Mouse (Mus musculus): ENCODE data around the gene 4933430I17Rik. TPM values are rescaled to one million over a fixed set of nuclear protein-coding genes. Genes with fewer than 3 reads are reported as not detected.

Gene 4933430I17Rik
- polyA plus RNA-seq, 1 experiment from 2014 or later: 1.5 TPM

DNA sequence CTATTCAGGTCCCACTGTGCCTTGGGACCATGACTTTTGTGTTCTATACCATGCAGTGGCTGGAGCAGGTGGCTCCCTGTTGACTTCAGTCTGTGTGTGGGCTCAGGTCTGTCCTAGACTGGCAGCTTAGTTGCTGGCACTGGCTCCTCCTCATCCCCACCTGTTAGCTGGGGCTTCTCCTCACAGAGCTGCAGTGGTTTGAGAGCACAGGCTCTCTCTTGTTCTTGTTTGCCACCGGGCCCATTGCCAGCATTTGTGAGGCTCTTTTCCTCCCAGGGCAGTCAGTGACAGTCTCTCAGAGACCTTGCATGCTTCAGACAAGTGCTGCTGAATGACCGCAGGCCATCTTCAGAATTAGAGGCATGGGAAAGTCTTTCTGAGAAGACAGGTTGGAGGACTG lies 32.5 kb upstream of the 4933430I17Rik start:
- H3K4me3 ChIP-seq: no peak overlapping the region
- H3K4me1 ChIP-seq: 0 out of 2 replicates have a peak, but pooled peaks cover 6% of the 10 kb centered on the region
- no peak overlapping the region for H3K27ac ChIP-seq (replicated peaks)
- no peak for DNase-seq (ENCODE audit: low spot score)
- WGBS: 84% methylated on average over 2 of the region's 2 CpGs
- H3K36me3 ChIP-seq: peaks cover under 1% of the 10 kb centered on the region; the same call in 1 of the 2 replicates
- no peaks in the 10 kb centered on the region for H3K27me3 ChIP-seq (ENCODE audit: low read depth, poor library complexity, severe bottlenecking)
- H3K9me3 ChIP-seq (replicated peaks): no peaks in the 10 kb centered on the region

DNA sequence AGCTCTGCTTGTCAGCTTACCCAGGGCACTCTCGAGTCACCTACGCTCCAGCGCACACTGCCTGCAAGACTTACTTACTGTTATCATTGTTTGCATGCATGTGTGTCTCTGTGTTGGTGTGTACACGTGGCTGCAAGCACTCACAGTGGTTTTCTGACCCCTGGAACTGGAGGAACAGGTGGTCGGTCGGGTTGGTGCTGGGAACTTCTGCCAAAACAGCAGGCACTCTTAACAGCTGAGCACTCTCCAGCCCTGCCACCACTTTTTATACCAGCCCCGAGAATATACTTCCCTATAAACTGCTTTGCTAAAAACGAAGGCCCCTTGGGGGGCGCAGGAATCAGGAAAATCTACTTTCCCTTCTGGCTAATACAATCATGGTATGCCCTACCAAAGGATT lies 30.9 kb upstream of the 4933430I17Rik start:
- no peak overlapping the region for H3K4me3 ChIP-seq
- no peaks in the 10 kb centered on the region for H3K9me3 ChIP-seq (replicated peaks)
- 75% methylated on average over 9 of the region's 9 CpGs for WGBS
- no peak for DNase-seq (ENCODE audit: low spot score)
- H3K4me1 ChIP-seq: no peaks in the 10 kb centered on the region
- H3K27ac ChIP-seq (replicated peaks): no peak overlapping the region
- peaks cover 13% of the 10 kb centered on the region for H3K36me3 ChIP-seq
- no peaks in the 10 kb centered on the region for H3K27me3 ChIP-seq (ENCODE audit: low read depth, poor library complexity, severe bottlenecking)

DNA sequence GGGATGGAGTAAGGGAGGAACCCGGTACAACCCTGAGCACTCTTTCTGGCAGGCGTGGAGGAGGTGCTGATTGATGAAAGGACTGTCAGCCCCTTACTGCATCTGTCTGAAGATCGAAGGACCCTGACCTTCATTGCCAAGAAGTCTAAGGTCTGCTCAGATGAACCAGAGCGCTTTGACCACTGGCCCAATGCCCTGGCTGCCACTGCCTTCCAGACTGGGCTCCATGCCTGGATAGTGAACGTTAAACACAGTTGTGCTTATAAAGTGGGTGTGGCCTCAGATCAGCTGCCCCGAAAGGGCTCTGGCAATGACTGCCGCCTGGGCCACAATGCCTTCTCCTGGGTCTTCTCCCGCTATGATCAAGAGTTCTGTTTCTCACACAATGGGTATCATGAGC lies 29.2 kb upstream of the 4933430I17Rik start:
- H3K27me3 ChIP-seq (ENCODE audit: low read depth, poor library complexity, severe bottlenecking): no peaks in the 10 kb centered on the region
- WGBS: 82% methylated on average over 8 of the region's 8 CpGs
- no peak overlapping the region for H3K27ac ChIP-seq (replicated peaks)
- H3K4me1 ChIP-seq: peaks cover 1% of the 10 kb centered on the region; the same call in 1 of the 2 replicates
- no peak overlapping the region for H3K4me3 ChIP-seq
- no peak for DNase-seq (ENCODE audit: low spot score)
- no peaks in the 10 kb centered on the region for H3K9me3 ChIP-seq (replicated peaks)
- H3K36me3 ChIP-seq: peaks cover 20% of the 10 kb centered on the region

DNA sequence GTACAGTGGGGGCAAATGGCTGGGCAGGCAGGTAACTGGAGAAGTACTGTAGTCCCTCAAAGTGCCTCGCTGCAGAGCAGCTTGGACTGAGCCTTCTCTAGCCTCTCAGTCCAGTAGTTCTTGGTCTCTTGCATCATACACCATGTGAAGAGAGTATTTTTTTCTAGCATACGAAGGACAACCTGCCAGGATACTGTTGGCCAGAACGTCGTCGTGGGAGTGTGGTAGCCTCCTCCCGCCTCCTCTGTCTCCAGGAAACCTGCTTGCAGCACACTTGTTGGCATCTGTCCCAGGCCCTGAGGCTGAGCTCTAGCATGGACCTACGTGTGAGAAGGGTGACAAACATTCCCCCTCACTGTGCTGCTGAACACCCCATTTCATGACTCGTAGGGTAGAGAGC lies 28.4 kb upstream of the 4933430I17Rik start:
- H3K4me1 ChIP-seq: peaks cover 8% of the 10 kb centered on the region
- peaks cover 20% of the 10 kb centered on the region for H3K36me3 ChIP-seq
- H3K27ac ChIP-seq (replicated peaks): no peak overlapping the region
- H3K9me3 ChIP-seq (replicated peaks): no peaks in the 10 kb centered on the region
- H3K27me3 ChIP-seq (ENCODE audit: low read depth, poor library complexity, severe bottlenecking): no peaks in the 10 kb centered on the region
- 90% methylated on average over 8 of the region's 8 CpGs for WGBS
- DNase-seq (ENCODE audit: low spot score): no peak
- H3K4me3 ChIP-seq: no peak overlapping the region

DNA sequence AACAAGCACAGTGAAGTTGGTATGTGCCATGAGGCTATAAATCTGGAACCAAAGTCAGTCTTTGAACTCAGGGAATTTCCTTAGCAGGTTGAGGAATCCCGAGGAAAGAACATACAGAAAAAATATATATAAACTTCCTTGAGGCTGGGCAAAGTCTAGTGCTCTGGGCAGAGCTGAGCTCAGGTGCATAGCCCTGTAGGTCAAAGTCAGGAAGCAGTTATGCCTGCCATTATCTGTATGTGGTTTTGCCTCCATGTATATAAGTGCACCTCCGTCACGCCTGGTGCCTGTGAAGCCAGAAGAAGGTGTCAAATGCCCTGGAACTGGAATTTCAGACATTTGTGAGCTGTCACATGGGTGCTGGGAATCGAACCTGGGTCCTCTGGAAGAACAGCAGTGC lies 24.4 kb upstream of the 4933430I17Rik start:
- Histone ChIP-seq H3K9me3 (replicated peaks) (no peaks in the 10 kb centered on the region), H3K4me1 (peaks cover 13% of the 10 kb centered on the region), H3K27ac (replicated peaks) (no peak overlapping the region), H3K4me3 (no peak overlapping the region), H3K27me3 (ENCODE audit: low read depth, poor library complexity, severe bottlenecking) (no peaks in the 10 kb centered on the region), H3K36me3 (peaks cover 20% of the 10 kb centered on the region)
- DNase-seq (ENCODE audit: low spot score): no peak
- 89% methylated on average over 4 of the region's 4 CpGs for WGBS

DNA sequence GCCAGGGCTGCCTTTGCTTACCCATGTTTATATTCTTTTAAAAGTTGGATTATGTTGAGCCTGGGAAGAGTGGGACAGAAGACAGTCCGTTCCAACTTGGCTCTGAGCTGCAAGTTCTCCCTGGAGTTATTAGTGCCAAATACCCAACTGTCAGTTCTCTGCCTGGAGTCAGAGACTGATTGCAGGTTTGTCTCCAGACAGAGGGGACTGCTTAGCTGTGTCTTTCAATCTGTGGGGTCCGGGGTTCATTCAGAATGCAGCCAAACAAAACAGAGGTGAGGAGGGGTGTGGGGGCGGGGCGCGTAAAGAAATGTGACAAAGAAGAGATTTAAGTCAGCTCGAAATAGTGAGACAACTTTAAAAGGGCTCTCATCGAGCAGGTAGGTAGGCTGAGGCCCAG lies 23.6 kb upstream of the 4933430I17Rik start:
- WGBS: 5% methylated on average over 7 of the region's 7 CpGs
- no peaks in the 10 kb centered on the region for H3K9me3 ChIP-seq (replicated peaks)
- DNase-seq (ENCODE audit: low spot score): no peak
- peak overlapping the region; percentile 90 for H3K4me3 ChIP-seq
- peaks cover 20% of the 10 kb centered on the region for H3K36me3 ChIP-seq
- peaks cover 13% of the 10 kb centered on the region for H3K4me1 ChIP-seq
- peak overlapping the region; percentile 84 for H3K27ac ChIP-seq (replicated peaks)
- H3K27me3 ChIP-seq (ENCODE audit: low read depth, poor library complexity, severe bottlenecking): no peaks in the 10 kb centered on the region

DNA sequence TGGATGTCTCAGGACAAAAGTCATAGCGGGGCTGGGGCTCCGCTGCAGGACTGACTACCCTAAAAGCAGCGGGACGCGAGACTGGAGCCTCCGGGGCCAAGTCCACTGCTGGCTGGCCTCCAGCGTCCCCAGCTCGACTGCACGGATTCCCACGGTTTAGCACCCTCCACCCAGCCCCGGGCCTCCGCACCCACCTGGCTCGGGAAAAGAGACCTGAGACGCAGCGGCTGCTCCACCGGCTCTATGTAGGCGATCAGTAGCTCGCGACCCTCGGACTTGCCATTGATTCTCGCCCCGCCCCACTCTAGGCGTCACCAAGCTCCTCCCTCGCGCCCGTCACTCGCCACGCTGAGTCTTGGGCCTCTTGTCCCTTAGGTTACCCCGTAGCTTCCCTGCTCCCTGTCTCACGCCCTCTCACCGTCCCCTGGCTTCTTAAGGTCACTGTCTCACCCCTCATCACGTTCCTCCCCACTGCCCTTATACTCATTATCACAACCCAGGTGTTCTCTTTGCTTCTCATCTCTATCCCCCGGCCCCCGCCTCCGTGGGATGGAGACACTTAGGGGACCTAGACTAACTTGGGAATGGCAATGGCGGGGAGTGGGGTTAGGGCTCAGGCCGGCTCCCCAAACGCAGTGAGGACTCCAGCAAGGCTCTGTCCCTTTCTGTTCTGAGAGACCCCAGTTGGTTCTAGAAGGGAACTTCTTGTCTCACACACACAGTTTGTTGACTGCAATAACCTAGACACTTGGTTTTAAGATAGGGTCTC lies 23.0 kb upstream of the 4933430I17Rik start:
- peaks cover 13% of the 10 kb centered on the region for H3K4me1 ChIP-seq
- peak; percentile 92 for DNase-seq (ENCODE audit: low spot score)
- peak overlapping the region; percentile 90 for H3K4me3 ChIP-seq
- H3K9me3 ChIP-seq (replicated peaks): no peaks in the 10 kb centered on the region
- no peaks in the 10 kb centered on the region for H3K27me3 ChIP-seq (ENCODE audit: low read depth, poor library complexity, severe bottlenecking)
- peaks cover 20% of the 10 kb centered on the region for H3K36me3 ChIP-seq
- WGBS: 3% methylated on average over 38 of the region's 38 CpGs
- H3K27ac ChIP-seq (replicated peaks): peak overlapping the region; percentile 84

DNA sequence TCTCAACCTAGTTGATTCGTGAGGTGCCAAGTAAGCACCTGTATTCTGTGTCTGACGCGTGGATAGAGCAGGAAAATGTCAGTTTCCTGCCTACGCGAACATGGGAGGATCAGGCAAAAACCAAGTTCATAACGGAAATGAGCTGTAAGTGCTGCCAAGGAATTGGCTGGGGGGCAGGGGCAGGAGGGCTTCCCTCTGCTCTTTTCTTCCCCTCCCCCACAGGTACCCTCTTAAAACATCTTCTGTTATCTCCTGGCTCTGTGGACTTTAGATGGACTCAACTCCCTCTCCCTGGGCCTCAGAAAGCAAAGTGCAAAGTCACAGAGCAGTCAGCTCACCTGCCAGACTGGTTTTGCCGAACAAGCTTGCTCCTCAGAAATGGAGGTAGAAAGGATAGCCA lies 22.2 kb upstream of the 4933430I17Rik start:
- DNase-seq (ENCODE audit: low spot score): no peak
- H3K4me1 ChIP-seq: peaks cover 13% of the 10 kb centered on the region
- no peak overlapping the region for H3K27ac ChIP-seq (replicated peaks)
- no peaks in the 10 kb centered on the region for H3K9me3 ChIP-seq (replicated peaks)
- no peaks in the 10 kb centered on the region for H3K27me3 ChIP-seq (ENCODE audit: low read depth, poor library complexity, severe bottlenecking)
- 75% methylated on average over 7 of the region's 7 CpGs for WGBS
- no peak overlapping the region for H3K4me3 ChIP-seq
- peaks cover 24% of the 10 kb centered on the region for H3K36me3 ChIP-seq

DNA sequence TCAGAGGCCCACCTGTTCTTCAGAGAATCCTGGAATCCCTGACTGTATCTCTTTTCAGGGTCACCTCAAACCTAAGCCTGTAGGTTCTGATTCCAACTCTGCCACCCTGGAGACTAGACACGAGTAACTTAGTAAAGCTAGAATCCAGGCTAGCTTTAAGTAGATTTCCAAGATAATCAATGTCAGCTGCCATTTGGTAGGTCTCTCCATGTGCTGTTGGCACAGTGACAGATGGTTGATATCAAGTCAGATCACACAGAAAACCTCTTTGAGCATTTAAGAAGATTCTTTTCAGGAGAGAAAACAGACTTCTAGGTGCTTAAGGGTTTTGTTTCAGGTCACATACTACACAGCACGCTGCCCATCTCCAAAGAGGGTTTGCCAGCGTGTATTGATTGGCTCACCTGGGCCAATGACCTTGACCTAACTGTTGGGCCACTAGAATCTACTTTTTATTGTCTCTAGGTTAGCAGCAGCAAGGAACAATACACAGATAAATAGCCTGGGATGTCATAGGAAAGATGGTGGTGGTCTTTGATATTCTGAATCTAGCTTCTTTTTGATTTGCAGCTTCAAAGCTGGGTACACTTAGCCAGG lies 21.7 kb upstream of the 4933430I17Rik start, which contains the start of gene Hdhd3:
Gene Hdhd3, minus strand, starts transcription at position 94 of the 597 bp plus-strand sequence.
- H3K27me3 ChIP-seq (ENCODE audit: low read depth, poor library complexity, severe bottlenecking): no peaks in the 10 kb centered on the region
- H3K4me1 ChIP-seq: peaks cover 13% of the 10 kb centered on the region
- H3K9me3 ChIP-seq (replicated peaks): no peaks in the 10 kb centered on the region
- peak within 1 kb of the TSS; percentile 90 for H3K4me3 ChIP-seq
- H3K27ac ChIP-seq (replicated peaks): peak within 1 kb of the TSS; percentile 84
- 78% methylated on average over 3 of the region's 3 CpGs for WGBS
- H3K36me3 ChIP-seq: peaks cover 27% of the 10 kb centered on the region
- DNase-seq (ENCODE audit: low spot score): no peak

DNA sequence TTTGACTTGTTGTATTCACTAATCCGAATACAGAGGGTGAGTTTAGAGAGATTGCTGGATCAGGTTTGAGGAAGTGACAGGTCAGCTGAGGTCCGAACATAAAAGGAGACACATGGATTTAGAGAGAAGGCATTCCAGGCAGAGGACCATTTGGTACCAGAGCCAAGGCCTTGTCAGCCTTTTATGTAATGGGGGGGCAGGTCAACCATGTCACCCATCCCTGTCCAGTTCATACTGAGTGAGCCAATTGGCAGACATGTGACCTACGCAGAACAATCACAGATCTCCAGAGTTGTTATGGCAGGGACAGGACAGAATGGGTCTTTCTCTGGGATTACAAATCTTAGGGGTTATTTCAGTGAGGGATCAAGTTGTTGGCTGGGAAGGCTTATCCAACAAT lies 19.2 kb upstream of the 4933430I17Rik start:
- DNase-seq (ENCODE audit: low spot score): no peak
- WGBS: 84% methylated on average over 3 of the region's 3 CpGs
- H3K4me3 ChIP-seq: no peak overlapping the region
- H3K27me3 ChIP-seq (ENCODE audit: low read depth, poor library complexity, severe bottlenecking): no peaks in the 10 kb centered on the region
- H3K9me3 ChIP-seq (replicated peaks): no peaks in the 10 kb centered on the region
- peaks cover 11% of the 10 kb centered on the region for H3K4me1 ChIP-seq
- peaks cover 38% of the 10 kb centered on the region for H3K36me3 ChIP-seq
- H3K27ac ChIP-seq (replicated peaks): no peak overlapping the region

DNA sequence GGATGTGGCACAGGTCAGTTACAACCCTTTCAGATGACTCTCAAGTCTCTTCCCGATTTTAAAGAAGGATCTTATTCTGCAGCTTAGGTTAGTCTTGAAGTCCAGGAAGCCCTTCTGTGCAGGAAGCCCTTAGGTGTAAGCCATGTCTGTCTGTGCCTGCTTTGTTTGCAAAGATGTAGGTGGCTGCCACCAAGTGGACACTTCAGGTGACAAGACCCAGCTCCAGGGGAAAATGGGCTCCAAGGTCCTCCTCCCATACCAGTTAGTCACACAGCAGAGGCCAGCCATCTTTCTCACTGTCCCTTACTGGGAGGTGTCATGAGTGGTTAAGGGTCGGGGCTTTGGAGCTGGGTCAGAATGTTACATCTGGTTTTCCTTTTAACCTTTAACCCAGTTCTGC lies 18.4 kb upstream of the 4933430I17Rik start:
- Histone ChIP-seq H3K27me3 (ENCODE audit: low read depth, poor library complexity, severe bottlenecking) (no peaks in the 10 kb centered on the region), H3K4me3 (no peak overlapping the region), H3K27ac (replicated peaks) (no peak overlapping the region), H3K4me1 (peaks cover 5% of the 10 kb centered on the region), H3K9me3 (replicated peaks) (no peaks in the 10 kb centered on the region), H3K36me3 (peaks cover 46% of the 10 kb centered on the region)
- DNase-seq (ENCODE audit: low spot score): no peak
- WGBS: 70% methylated on average over 2 of the region's 2 CpGs

DNA sequence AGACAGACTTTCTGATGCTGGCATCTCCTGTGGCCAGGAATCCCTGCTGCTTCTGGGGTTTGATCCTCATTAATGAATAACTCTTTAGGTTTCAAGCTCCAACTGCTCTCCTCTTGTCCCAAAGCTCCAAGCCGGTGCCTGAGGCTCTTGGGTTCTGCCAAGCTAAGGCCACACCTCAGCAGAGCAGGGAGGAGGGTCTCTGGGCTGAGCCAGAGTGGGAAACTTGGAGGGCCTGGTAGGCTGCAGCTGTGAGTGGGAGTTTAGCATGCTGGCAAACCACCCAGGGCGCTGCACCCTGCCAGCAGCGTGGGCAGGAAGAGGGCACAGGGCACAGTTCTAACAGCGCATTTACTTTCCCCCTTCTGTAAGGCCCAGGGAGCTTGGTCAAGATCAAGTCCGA lies 16.3 kb upstream of the 4933430I17Rik start:
- no peak for DNase-seq (ENCODE audit: low spot score)
- Histone ChIP-seq H3K9me3 (replicated peaks) (no peaks in the 10 kb centered on the region), H3K27ac (replicated peaks) (no peak overlapping the region), H3K4me3 (no peak overlapping the region), H3K4me1 (no peaks in the 10 kb centered on the region), H3K36me3 (peaks cover 66% of the 10 kb centered on the region), H3K27me3 (ENCODE audit: low read depth, poor library complexity, severe bottlenecking) (no peaks in the 10 kb centered on the region)
- 95% methylated on average over 5 of the region's 5 CpGs for WGBS

DNA sequence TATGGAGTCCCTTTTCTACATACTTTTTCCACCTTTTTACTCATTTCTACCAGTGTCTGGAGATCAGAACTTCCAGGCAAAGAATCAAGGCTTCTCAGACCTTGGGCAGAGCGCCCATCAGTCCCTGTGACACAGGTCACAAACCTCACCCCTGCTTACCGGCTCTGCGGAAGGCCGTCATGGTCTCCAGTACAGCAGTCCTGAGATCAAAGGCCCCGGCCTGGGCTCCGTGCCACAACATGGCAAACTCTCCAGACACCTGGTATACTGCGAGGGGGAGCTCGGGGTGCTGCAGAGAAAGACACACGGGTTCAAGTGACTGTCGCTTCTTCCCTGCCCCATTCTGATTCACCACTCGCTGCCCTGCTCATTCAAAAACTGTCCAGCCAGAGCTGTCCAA lies 15.2 kb upstream of the 4933430I17Rik start:
- Histone ChIP-seq H3K4me1 (no peaks in the 10 kb centered on the region), H3K36me3 (peaks cover 70% of the 10 kb centered on the region), H3K27ac (replicated peaks) (no peak overlapping the region), H3K27me3 (ENCODE audit: low read depth, poor library complexity, severe bottlenecking) (no peaks in the 10 kb centered on the region), H3K9me3 (replicated peaks) (no peaks in the 10 kb centered on the region), H3K4me3 (no peak overlapping the region)
- 95% methylated on average over 11 of the region's 11 CpGs for WGBS
- DNase-seq (ENCODE audit: low spot score): no peak
